Mouse (Mus musculus) spleen, adult 2 months (tissue): ENCODE results near the gene Larp4b.

Experiments
- CTCF ChIP-seq: fragments of 200-500 bp; IDR thresholded peaks from 2 replicates; pipeline ENCODE4 v1.5.1; 2011; ENCODE audit warnings: mild to moderate bottlenecking, inconsistent platforms; ENCODE audit not compliant: insufficient read depth, insufficient read length, insufficient replicate concordance; ENCODE audit errors: extremely low read depth
- POLR2A ChIP-seq: fragments of 200-500 bp; IDR thresholded peaks from 2 replicates; pipeline ENCODE4 v1.6.1; 2011; ENCODE audit warnings: low read depth, low read length, inconsistent platforms

DNA sequence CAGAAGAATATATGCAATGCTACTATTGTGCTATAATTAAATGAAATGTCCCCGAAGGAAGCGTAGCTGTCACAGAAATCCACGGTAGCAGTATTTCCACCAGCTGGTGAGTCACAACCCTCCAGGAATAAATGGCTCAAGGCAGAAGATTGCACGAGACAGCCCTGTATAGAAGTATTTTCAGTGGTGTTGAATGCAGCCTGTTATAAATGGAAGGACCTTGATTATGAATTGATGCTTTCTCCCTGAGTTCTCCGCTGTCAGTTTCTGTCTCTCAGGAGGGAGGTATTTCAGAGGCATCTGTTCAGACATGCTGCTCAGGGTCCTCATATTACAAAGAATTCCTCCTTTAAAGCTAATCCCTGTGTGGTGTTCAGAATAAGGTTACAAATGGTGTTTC, 27.6 kb upstream of the Larp4b start:
- TF ChIP-seq POLR2A (no peak), CTCF (no peak)
